Comparison of ENCODE assay signal across 8 mouse cellular contexts in the genomic region with DNA sequence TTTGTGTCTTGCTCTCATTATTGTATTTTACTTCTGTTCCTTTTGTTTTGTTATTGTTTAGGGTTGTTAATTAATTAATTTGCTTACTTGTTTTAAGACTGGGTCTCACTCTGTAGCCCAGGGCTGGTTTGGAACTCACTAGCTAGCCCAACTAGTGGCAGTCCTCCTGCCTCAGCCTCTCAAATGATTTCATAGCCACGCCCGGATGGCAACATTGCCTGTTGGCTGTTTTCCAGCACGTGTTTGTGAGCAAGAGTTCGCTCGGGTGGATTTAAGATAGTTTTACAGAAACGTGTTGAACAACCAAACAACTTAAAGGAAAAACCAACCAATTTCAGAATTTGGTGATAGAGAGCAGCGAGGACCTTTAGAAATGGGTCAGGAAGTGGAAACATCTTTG. TPM values are rescaled to one million over a fixed set of nuclear protein-coding genes. Genes with fewer than 3 reads are reported as not detected.
DNase-seq lines count a peak whose midpoint lies in the region; ATAC-seq and TF ChIP-seq lines count a peak whose summit lies in the region.

No protein-coding gene starts in this region.

- H3K36me3 ChIP-seq in midbrain, embryonic 15.5 days (replicated peaks) = no peaks in the 10 kb centered on the region

- H3K9ac ChIP-seq in midbrain, embryonic 15.5 days = no peak overlapping the region

- H3K27me3 ChIP-seq in midbrain, embryonic 15.5 days (replicated peaks) = no peaks in the 10 kb centered on the region

- no peak for DNase-seq in layer of hippocampus, adult 2 months (ENCODE audit: low spot score in 2 of 2)
- no peak for DNase-seq in layer of hippocampus, postnatal 10 days (ENCODE audit: low spot score in 2 of 2)
- DNase-seq in cerebellum, adult 9-10 months = peak; percentile 66
- peak; percentile 21 to 24 for DNase-seq in heart, postnatal 10 days
- no peak for DNase-seq in adipocyte (ENCODE audit: low spot score)
- no peak for DNase-seq in adrenal gland, postnatal 4 days (ENCODE audit: low spot score in 2 of 2)
- DNase-seq in right cerebral cortex, postnatal 4 days = no peak

- intact Hi-C loops in heart, postnatal 10 days (cut with DNase I) = no loop called here

- ATAC-seq in midbrain, embryonic 15.5 days (replicated peaks) = no peak

- no peak for TF ChIP-seq CTCF in layer of hippocampus, adult 2 months (conservative IDR thresholded peaks at IDR 0.05)

- WGBS in midbrain, embryonic 15.5 days = 77% methylated on average over 7 of the region's 7 CpGs

- H3K4me2 ChIP-seq in midbrain, embryonic 15.5 days = peak overlapping the region; percentile 86

- H3K4me3 ChIP-seq in layer of hippocampus, adult 2 months = peak overlapping the region; percentile 79; the same call in 1 of the 2 replicates
- H3K4me3 ChIP-seq in midbrain, embryonic 15.5 days = peak overlapping the region; percentile 80

- H3K27ac ChIP-seq in layer of hippocampus, adult 2 months = no peak overlapping the region
- H3K27ac ChIP-seq in midbrain, embryonic 15.5 days = no peak overlapping the region

- peaks cover 10% of the 10 kb centered on the region for H3K4me1 ChIP-seq in midbrain, embryonic 15.5 days

- H3K9me3 ChIP-seq in midbrain, embryonic 15.5 days = no peaks in the 10 kb centered on the region

RNA-seq across cellular contexts. Expression of a gene that starts 1.3 kb away (rescaled TPM):
- 10 to 100 TPM; 11.0 to 11.3 TPM for total RNA-seq in layer of hippocampus, adult 2 months (2021)
- total RNA-seq in layer of hippocampus, postnatal 10 days (2021) = 10 to 100 TPM; 32.3 to 33.1 TPM
- total RNA-seq in heart, postnatal 10 days (2021) = 10 to 100 TPM; 62.8 to 68.4 TPM
- 40.8 and 41.5 TPM in 2 replicates for polyA plus RNA-seq in midbrain, embryonic 15.5 days (2015; fragmentation: Nextera tagmentation; extraction: Ambion mirVana)
- 10 to 100 TPM; 58.7 to 74.8 TPM for total RNA-seq in adrenal gland, postnatal 4 days (2021)

Comparison
In these comparisons a context has a peak if more than half of its experiments do, and no peak if none do; other contexts are left out.
1. DNase-seq: peak in cerebellum, adult 9-10 months (single experiment) and heart, postnatal 10 days (2 of 2); none in layer of hippocampus, adult 2 months (0 of 2), layer of hippocampus, postnatal 10 days (0 of 2), adipocyte (single experiment), adrenal gland, postnatal 4 days (0 of 2) and right cerebral cortex, postnatal 4 days (single experiment).